Mouse (Mus musculus): ENCODE data around the gene Ampd2.

The Ampd2 gene

GRCm38 (mm10) chr3:108086470-108086979, at the start of gene Ampd2:
TSS of gene Ampd2 (minus strand) at chr3:108086651.
- DNase-seq (ENCODE audit: low spot score) = peak; percentile 92

- no peak for DNase-seq (ENCODE audit: low spot score)
Measured at GRCm38 (mm10) chr3:108134701-108135100, 48.2 kb upstream of the Ampd2 start.

GRCm38 (mm10) chr3:108132484-108132883, 46.0 kb upstream of the Ampd2 start:
- peak; percentile 10 for DNase-seq (ENCODE audit: low spot score)

GRCm38 (mm10) chr3:108131821-108132220, 45.4 kb upstream of the Ampd2 start:
- DNase-seq (ENCODE audit: low spot score) = no peak

GRCm38 (mm10) chr3:108131216-108131615, 44.8 kb upstream of the Ampd2 start:
- DNase-seq (ENCODE audit: low spot score) = no peak

GRCm38 (mm10) chr3:108129804-108130203, 43.4 kb upstream of the Ampd2 start:
- DNase-seq (ENCODE audit: low spot score) = no peak

GRCm38 (mm10) chr3:108129367-108129766, 42.9 kb upstream of the Ampd2 start:
- no peak for DNase-seq (ENCODE audit: low spot score)

- DNase-seq (ENCODE audit: low spot score) = no peak
Measured at GRCm38 (mm10) chr3:108128520-108128919, 42.1 kb upstream of the Ampd2 start.

- no peak for DNase-seq (ENCODE audit: low spot score)
Measured at GRCm38 (mm10) chr3:108126327-108126726, 39.9 kb upstream of the Ampd2 start.

- DNase-seq (ENCODE audit: low spot score) = no peak
Measured at GRCm38 (mm10) chr3:108124131-108124530, 37.7 kb upstream of the Ampd2 start.

- DNase-seq (ENCODE audit: low spot score) = no peak
Measured at GRCm38 (mm10) chr3:108123242-108123641, 36.8 kb upstream of the Ampd2 start.

- no peak for DNase-seq (ENCODE audit: low spot score)
Measured at GRCm38 (mm10) chr3:108121101-108121500, 34.6 kb upstream of the Ampd2 start.

GRCm38 (mm10) chr3:108117465-108117864, 31.0 kb upstream of the Ampd2 start:
- no peak for DNase-seq (ENCODE audit: low spot score)

GRCm38 (mm10) chr3:108113591-108114289, 27.3 kb upstream of the Ampd2 start:
- DNase-seq (ENCODE audit: low spot score) = no peak

GRCm38 (mm10) chr3:108112666-108113065, 26.2 kb upstream of the Ampd2 start:
- DNase-seq (ENCODE audit: low spot score) = no peak

- DNase-seq (ENCODE audit: low spot score) = no peak
Measured at GRCm38 (mm10) chr3:108112246-108112645, 25.8 kb upstream of the Ampd2 start.

- no peak for DNase-seq (ENCODE audit: low spot score)
Measured at GRCm38 (mm10) chr3:108111320-108111719, 24.9 kb upstream of the Ampd2 start.

- DNase-seq (ENCODE audit: low spot score) = no peak
Measured at GRCm38 (mm10) chr3:108105281-108105680, 18.8 kb upstream of the Ampd2 start.

- DNase-seq (ENCODE audit: low spot score) = no peak
Measured at GRCm38 (mm10) chr3:108102075-108102474, 15.6 kb upstream of the Ampd2 start.

- no peak for DNase-seq (ENCODE audit: low spot score)
Measured at GRCm38 (mm10) chr3:108101594-108101993, 15.1 kb upstream of the Ampd2 start.

- DNase-seq (ENCODE audit: low spot score) = no peak
Measured at GRCm38 (mm10) chr3:108098316-108098715, 11.9 kb upstream of the Ampd2 start.

GRCm38 (mm10) chr3:108097656-108098055, 11.2 kb upstream of the Ampd2 start:
- DNase-seq (ENCODE audit: low spot score) = no peak

- no peak for DNase-seq (ENCODE audit: low spot score)
Measured at GRCm38 (mm10) chr3:108096726-108097125, 10.3 kb upstream of the Ampd2 start.

- DNase-seq (ENCODE audit: low spot score) = no peak
Measured at GRCm38 (mm10) chr3:108096226-108096625, 9.8 kb upstream of the Ampd2 start.

Data from embryo, embryonic 10.5 days (tissue).